Mouse (Mus musculus): ENCODE results near the gene Pcnx3. TPM values are rescaled to one million over a fixed set of nuclear protein-coding genes. Genes with fewer than 3 reads are reported as not detected.
A peak's percentile ranks its signal among the peaks of the same experiment; 100 is the strongest.

Pcnx3 gene
- total and polyA plus RNA-seq, 3 experiments = 17.5 to 40.1 (median 18.6) TPM

DNA sequence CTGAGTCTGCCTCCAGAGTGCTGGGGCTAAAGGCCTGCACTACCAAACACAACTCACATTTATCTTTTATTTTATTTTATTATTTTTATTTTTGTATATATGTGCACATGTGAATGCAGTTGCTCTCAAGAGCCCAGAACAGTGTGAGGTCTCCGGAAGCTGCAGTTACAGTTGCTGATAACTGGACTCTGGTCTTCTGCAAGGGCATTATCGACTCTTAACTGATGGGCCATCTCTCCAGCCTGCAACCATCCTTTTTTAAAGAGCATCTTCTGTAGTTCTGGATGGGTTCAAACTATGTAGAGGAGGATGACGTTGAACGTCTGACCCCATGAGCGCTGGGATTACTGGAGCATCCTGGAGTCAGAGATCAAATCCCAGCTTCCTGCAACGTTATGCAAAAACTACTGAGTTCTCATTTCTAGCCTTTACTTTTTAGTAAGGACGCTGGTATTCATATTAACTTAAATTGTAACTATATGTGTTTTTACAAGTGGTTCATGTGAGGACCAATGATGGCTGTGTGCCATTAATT, 52.6 kb downstream of the Pcnx3 start:
- Histone ChIP-seq H3K79me2 (replicated peaks; ENCODE audit: control insufficient read depth, insufficient read depth, low read length) (peaks cover 3% of the 10 kb centered on the region; the same call in 1 of the 2 replicates), H3K27me3 (ENCODE audit: control insufficient read depth, insufficient read depth, low read length) (no peaks in the 10 kb centered on the region), H3K4me3 (no peak overlapping the region; the same call in 1 of the 2 replicates), H3K36me3 (ENCODE audit: control insufficient read depth, insufficient read depth, low read length) (peaks cover 4% of the 10 kb centered on the region), H3K27ac (peak overlapping the region; percentile 99), H3K4me1 (ENCODE audit: control insufficient read depth, insufficient read depth, low read length) (peaks cover 13% of the 10 kb centered on the region), H3K9ac (ENCODE audit: low read depth, low read length) (peak overlapping the region; percentile 29; the same call in 1 of the 2 replicates)
- WGBS = 42% methylated on average over 7 of the region's 7 CpGs
- DNase-seq = peak in 1 of 2 experiments; percentile 17
- intact Hi-C loops (cut with DNase I) = loop anchor here (2.0 kb wide), 4 partner anchors 27 to 67 kb away; partner anchors contain the start of genes Ap5b1 and Sipa1
- TF ChIP-seq EP300 (IDR thresholded peaks at IDR 0.05; ENCODE audit: insufficient read depth, low read depth, low read length) (no peak), CTCF (IDR thresholded peaks at IDR 0.05) (no peak)

GRCm38 (mm10) chr19:5632120-5632519, 56.6 kb downstream of the Pcnx3 start:
- H3K4me1 ChIP-seq (ENCODE audit: control insufficient read depth, insufficient read depth, low read length) = peaks cover 1% of the 10 kb centered on the region; the same call in 1 of the 2 replicates
- no peak overlapping the region for H3K9ac ChIP-seq (ENCODE audit: low read depth, low read length)
- no peak overlapping the region for H3K27ac ChIP-seq
- intact Hi-C loops (cut with DNase I) = no loop called here
- no peak overlapping the region for H3K4me3 ChIP-seq
- H3K36me3 ChIP-seq (ENCODE audit: control insufficient read depth, insufficient read depth, low read length) = no peaks in the 10 kb centered on the region
- DNase-seq = no peak
- TF ChIP-seq EP300 (IDR thresholded peaks at IDR 0.05; ENCODE audit: insufficient read depth, low read depth, low read length) = no peak
- no peak for TF ChIP-seq CTCF (IDR thresholded peaks at IDR 0.05)
- WGBS = 64% methylated on average over 9 of the region's 9 CpGs
- no peaks in the 10 kb centered on the region for H3K79me2 ChIP-seq (replicated peaks; ENCODE audit: control insufficient read depth, insufficient read depth, low read length)
- no peaks in the 10 kb centered on the region for H3K27me3 ChIP-seq (ENCODE audit: control insufficient read depth, insufficient read depth, low read length)

DNA sequence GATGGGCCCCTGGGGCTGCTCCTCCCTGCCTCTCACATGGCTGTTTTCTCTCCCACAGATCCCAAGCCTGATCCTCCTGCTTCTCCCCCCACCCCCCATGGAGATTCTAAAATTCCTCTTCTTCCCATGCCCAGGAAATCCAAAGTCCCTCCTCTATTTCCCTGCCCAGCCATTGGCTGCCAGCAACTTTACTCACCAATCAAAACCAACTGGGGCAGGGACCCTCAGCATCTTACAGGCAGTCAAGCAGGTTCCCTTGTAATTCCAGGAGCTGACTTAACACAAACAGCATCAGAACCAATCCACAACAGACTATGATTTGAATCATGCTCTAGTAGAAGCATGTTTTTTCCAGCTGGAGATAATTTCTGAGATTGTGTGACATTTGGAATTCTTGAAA, 58.8 kb downstream of the Pcnx3 start:
- no peaks in the 10 kb centered on the region for H3K36me3 ChIP-seq (ENCODE audit: control insufficient read depth, insufficient read depth, low read length)
- no peak overlapping the region for H3K9ac ChIP-seq (ENCODE audit: low read depth, low read length)
- H3K27me3 ChIP-seq (ENCODE audit: control insufficient read depth, insufficient read depth, low read length) = no peaks in the 10 kb centered on the region
- no peaks in the 10 kb centered on the region for H3K4me1 ChIP-seq (ENCODE audit: control insufficient read depth, insufficient read depth, low read length)
- DNase-seq = no peak
- no peaks in the 10 kb centered on the region for H3K79me2 ChIP-seq (replicated peaks; ENCODE audit: control insufficient read depth, insufficient read depth, low read length)
- no peak overlapping the region for H3K27ac ChIP-seq
- TF ChIP-seq EP300 (IDR thresholded peaks at IDR 0.05; ENCODE audit: insufficient read depth, low read depth, low read length) = no peak
- TF ChIP-seq POLR2A (IDR thresholded peaks at IDR 0.05; ENCODE audit: insufficient read depth, low read depth, low read length) = no peak
- no peak for TF ChIP-seq CTCF (IDR thresholded peaks at IDR 0.05)
- intact Hi-C loops (cut with DNase I) = no loop called here
- H3K4me3 ChIP-seq = no peak overlapping the region

GRCm38 (mm10) chr19:5625311-5625710, 63.4 kb downstream of the Pcnx3 start:
- Histone ChIP-seq H3K36me3 (ENCODE audit: control insufficient read depth, insufficient read depth, low read length) (no peaks in the 10 kb centered on the region), H3K4me1 (ENCODE audit: control insufficient read depth, insufficient read depth, low read length) (no peaks in the 10 kb centered on the region), H3K79me2 (replicated peaks; ENCODE audit: control insufficient read depth, insufficient read depth, low read length) (no peaks in the 10 kb centered on the region), H3K27me3 (ENCODE audit: control insufficient read depth, insufficient read depth, low read length) (no peaks in the 10 kb centered on the region), H3K9ac (ENCODE audit: low read depth, low read length) (no peak overlapping the region), H3K27ac (no peak overlapping the region), H3K4me3 (no peak overlapping the region)
- no peak for DNase-seq
- WGBS = 77% methylated on average over 8 of the region's 8 CpGs
- intact Hi-C loops (cut with DNase I) = no loop called here
- TF ChIP-seq EP300 (IDR thresholded peaks at IDR 0.05; ENCODE audit: insufficient read depth, low read depth, low read length) = no peak
- TF ChIP-seq CTCF (IDR thresholded peaks at IDR 0.05) = no peak
- no peak for TF ChIP-seq POLR2A (IDR thresholded peaks at IDR 0.05; ENCODE audit: insufficient read depth, low read depth, low read length)

- intact Hi-C loops (cut with DNase I) = no loop called here
- no peaks in the 10 kb centered on the region for H3K4me1 ChIP-seq (ENCODE audit: control insufficient read depth, insufficient read depth, low read length)
- WGBS = 34% methylated on average over 5 of the region's 5 CpGs
- H3K27me3 ChIP-seq (ENCODE audit: control insufficient read depth, insufficient read depth, low read length) = no peaks in the 10 kb centered on the region
- H3K27ac ChIP-seq = no peak overlapping the region
- H3K4me3 ChIP-seq = no peak overlapping the region
- no peaks in the 10 kb centered on the region for H3K36me3 ChIP-seq (ENCODE audit: control insufficient read depth, insufficient read depth, low read length)
- TF ChIP-seq EP300 (IDR thresholded peaks at IDR 0.05; ENCODE audit: insufficient read depth, low read depth, low read length) (no peak), CTCF (IDR thresholded peaks at IDR 0.05) (no peak), POLR2A (IDR thresholded peaks at IDR 0.05; ENCODE audit: insufficient read depth, low read depth, low read length) (no peak)
- DNase-seq = no peak
- no peak overlapping the region for H3K9ac ChIP-seq (ENCODE audit: low read depth, low read length)
- H3K79me2 ChIP-seq (replicated peaks; ENCODE audit: control insufficient read depth, insufficient read depth, low read length) = no peaks in the 10 kb centered on the region
Observed at GRCm38 (mm10) chr19:5621884-5622283, 66.8 kb downstream of the Pcnx3 start.

GRCm38 (mm10) chr19:5620007-5620406, 68.7 kb downstream of the Pcnx3 start:
- TF ChIP-seq EP300 (IDR thresholded peaks at IDR 0.05; ENCODE audit: insufficient read depth, low read depth, low read length) (no peak), CTCF (IDR thresholded peaks at IDR 0.05) (no peak), POLR2A (IDR thresholded peaks at IDR 0.05; ENCODE audit: insufficient read depth, low read depth, low read length) (no peak)
- Histone ChIP-seq H3K27ac (no peak overlapping the region), H3K4me1 (ENCODE audit: control insufficient read depth, insufficient read depth, low read length) (no peaks in the 10 kb centered on the region), H3K4me3 (no peak overlapping the region), H3K9ac (ENCODE audit: low read depth, low read length) (no peak overlapping the region), H3K36me3 (ENCODE audit: control insufficient read depth, insufficient read depth, low read length) (no peaks in the 10 kb centered on the region), H3K27me3 (ENCODE audit: control insufficient read depth, insufficient read depth, low read length) (no peaks in the 10 kb centered on the region), H3K79me2 (replicated peaks; ENCODE audit: control insufficient read depth, insufficient read depth, low read length) (no peaks in the 10 kb centered on the region)
- no peak for DNase-seq
- 50% methylated on average over 4 of the region's 4 CpGs for WGBS
- intact Hi-C loops (cut with DNase I) = no loop called here
